Mouse (Mus musculus) frontal cortex, postnatal 25 days (tissue): ENCODE measurements at regions not wholly inside any gene's neighbourhood (a gene's known extent, or its start where the extent isn't known, plus 50 kb on each side); places are given as distances from the start of the nearest gene placed in this dataset.

Source experiments
- DNase-seq, 2 experiments: peaks; one replicate each; pipeline ENCODE4 v3.0.0; 2022; ENCODE audit warnings: low spot score in 2 of 2

- peak in 1 of 2 experiments; percentile 4 for DNase-seq
Observed at GRCm38 (mm10) chr10:7268386-7269033, 56.5 kb upstream of the Cnksr3 start.

GRCm38 (mm10) chr10:7267903-7268302 is 55.9 kb upstream of the Cnksr3 start:
- DNase-seq: no peak

- DNase-seq: no peak
Observed at GRCm38 (mm10) chr10:7267106-7267505, 55.1 kb upstream of the Cnksr3 start.

GRCm38 (mm10) chr10:7265412-7265811 is 53.4 kb upstream of the Cnksr3 start:
- DNase-seq: no peak

GRCm38 (mm10) chr10:7264721-7265120 is 52.7 kb upstream of the Cnksr3 start:
- DNase-seq: no peak
